Mouse (Mus musculus) ovary, adult 2 months (tissue): ENCODE measurements around the gene Fuom. TPM values are rescaled to one million over a fixed set of nuclear protein-coding genes. Genes with fewer than 3 reads are reported as not detected.

ENCODE experiments used
- polyA plus RNA-seq: library from polyadenylated mRNA; depleted of rRNA; stranded (reverse); fragments of >200 nt; gene quantifications from 2 replicates; pipeline ENCODE4 v1.2.3, GENCODE M21; 2012; rRNA removed

The Fuom gene
- polyA plus RNA-seq, result 71.6 and 73.8 TPM in 2 replicates

DNA sequence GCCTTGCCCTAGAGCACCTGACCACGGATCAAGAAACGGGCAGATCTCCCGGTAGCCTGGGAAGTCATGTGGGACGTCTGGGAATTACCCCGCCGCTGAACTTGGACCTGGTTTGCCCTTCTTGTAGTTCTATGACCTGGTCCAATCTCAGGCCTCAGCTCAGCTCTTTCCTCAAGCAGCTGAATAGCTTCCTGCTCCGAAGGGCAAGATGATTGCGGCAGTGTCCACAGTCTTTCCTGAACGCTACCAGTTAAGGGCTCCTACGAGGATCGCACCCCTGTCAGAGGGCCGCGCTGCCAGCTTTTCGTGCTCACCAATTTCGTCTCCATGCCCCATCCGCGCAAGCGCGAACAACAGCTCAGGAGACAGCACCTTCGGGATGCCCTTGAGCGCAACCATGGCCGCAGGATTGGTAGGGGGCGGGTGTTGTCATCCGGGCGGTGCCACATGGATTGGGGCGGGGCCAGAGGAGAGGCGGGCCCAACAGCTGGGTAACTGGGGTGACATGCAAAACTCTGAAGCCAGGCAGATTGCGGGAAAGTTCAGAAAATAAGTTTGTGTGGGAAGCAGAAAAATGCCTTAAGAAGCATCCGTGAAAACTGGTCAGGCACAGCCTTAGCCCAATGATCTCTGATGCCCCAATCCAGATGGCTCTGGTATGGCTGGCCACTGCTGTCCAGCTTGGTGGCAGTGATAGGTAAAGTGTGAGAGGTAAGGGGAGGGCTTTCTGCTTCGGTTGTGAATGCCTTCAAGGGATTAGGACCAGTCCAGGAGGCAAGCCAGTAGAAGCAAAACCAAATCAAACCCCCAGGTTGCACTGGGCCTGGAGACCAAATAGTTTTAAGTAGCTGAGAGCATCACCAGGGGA is at the start of gene Fuom:
Fuom (minus strand) TSS at position 449 of the 868 bp plus-strand sequence.

DNA sequence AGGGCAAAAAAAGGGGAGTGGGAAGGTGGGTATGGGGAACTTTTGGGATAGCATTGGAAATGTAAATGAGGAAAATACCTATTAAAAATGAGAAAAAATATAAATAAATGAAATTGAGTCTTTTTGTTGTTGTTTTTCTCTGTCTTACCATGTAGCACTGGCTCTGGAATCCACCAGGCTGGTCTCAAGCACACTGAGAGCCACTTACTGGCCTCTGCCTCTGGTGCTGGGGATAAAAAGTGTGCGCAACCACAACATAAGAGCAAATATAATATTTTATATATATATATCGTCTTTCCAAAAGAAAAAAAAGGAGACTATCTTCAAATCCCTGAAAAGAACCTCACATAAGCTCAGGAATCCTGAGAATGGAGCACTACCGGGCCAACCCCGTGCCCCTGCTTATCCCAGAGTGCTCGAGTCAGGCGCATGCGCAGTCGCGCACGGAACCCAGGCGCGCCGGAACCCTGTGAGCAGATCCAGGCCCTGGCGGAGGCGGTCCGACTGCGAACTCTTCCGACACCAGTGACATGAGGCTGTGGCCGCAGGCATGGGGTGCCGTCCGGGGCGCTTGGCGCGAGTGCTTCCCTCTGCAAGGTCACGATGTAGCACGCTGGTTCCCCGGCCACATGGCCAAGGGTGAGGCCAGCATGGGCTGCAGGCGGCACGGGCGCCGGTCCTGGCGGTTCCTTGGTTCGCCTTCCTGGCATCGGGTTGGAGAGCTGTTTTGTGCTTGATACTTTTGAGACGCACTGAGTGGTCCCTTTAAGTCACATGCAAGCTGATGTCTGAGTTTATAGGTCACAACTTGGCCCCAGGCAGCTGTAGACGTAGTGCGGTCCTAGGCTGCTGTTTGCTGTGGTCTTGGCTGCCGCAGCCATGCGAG is 35.1 kb upstream of the Fuom start, which contains the start of gene Mtg1:
Mtg1 (plus strand) TSS at position 430 of the 886 bp plus-strand sequence.

DNA sequence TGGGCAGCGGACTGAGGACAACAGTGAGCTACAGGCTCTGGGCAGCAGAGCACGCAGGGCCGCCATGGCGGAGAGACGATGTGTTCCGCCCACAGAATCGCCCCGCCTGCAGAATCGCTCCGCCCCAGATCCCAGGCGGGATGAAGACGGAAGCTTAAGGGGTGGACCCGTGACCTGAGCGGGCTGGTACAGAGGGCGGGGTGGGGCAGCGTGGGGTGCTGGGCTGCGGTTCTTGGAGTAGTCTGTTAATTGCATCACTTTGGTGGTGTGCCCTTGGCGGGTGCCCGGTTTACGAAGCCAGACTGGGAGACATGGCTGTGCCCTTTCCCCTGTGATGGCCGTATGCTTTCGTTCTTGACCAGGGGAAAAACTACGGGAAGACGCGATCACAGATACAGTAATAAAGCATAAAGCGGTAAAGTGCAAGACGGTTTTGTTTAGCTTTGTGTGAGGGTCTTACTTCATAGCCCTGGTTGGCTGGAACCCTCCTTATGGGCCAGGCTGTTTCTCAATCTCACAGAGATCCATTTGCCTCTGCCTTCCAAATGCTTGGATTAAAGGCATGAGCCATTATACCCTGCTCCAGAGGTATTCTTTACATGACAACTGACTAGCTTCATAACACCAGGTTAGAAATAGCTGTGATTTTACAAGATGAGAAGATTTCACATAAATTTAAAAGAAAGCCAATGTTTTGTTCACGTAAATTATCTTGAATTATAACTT is 14.3 kb upstream of the Fuom start, which contains the start of gene Echs1:
Echs1 (minus strand) TSS at position 148 of the 726 bp plus-strand sequence.

DNA sequence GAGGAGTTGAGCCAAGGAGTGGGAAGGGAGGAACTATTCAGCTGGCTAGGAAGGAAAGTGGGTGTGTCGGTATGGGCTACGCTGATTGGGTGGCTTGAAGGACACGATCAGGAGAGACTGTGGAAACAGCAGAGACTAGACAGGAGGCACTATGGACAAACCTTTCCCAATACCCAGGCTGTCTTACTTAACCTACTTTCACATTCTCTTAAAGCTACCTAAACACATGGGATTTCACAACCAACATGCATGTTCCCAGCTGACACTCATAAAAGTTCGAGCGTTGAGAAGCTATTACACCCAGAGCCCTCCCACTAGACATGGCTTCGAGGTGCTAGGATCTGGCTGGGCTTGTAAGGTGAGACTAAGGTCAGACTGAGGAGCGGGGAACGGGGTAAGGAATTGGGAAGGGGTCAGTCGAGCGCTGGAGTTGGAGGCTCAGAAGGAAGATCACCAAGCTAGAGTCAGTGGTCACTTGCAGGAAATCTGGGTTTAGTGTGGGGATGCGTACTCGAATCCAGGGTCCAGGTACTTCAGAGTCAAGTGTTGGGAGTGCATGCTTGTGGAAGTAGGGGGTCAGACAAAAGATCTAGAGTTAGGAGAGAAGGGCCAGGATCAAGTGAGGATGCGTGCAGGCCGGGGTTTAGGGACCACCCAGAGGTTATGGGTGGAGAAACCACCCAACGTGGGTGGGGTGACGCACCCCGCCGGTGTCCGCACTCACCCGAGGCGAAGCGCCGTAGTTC is 13.5 kb upstream of the Fuom start, which contains the start of gene Paox:
Paox (plus strand) TSS at position 217 of the 746 bp plus-strand sequence.

DNA sequence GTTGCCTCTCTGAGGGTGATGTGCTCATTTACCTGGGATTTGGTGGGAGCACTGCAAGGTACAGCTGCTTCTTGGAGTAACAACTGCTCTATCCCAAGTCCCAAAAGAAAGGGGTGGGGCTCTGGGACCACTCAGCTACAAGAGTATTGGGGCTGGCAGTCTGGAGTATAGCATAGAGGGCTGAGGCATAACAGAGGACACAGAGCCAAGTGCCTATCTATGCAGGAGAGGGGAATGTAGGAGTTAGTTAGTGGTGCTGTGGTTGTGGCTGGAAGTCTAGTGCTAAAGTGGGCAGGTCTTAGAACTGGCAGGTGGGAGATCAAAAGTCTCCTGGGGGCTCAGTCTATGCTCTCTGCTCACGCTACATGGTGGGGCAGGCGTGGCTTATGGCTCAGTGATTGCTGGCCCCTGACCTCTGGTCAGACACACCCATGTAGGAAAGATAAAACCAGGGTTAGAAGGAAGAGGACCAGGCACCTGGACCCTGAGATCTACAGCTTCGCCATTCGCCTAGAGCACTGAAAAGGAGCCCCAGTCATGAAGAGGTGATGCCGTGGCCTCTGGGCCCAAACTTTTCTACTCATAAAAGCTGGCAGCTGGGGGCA is 9.2 kb downstream of the Fuom start, which contains the start of gene Prap1:
Prap1 (plus strand) TSS at position 472 of the 605 bp plus-strand sequence.

DNA sequence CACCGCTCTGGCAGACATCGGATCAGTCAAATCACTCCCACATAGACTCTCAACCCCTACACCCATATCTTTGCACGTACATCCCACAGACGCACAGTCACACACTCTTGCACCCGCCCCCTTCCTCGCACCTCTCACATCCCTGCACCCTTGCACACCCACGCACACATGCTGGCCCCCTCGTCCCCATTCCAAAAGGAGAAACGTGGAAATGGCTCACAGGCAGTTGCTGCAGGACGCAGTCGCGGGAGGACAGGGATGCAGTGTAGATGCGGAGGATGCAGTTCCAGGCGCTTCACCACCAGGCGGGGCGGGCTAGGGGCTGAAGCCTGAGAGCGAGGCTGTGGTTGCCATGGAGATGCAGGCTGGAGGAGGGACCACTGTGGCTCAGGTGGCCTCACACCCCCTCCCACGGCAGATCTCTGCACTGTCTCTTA is 20.0 kb downstream of the Fuom start, which contains the start of gene Caly:
Caly (minus strand) TSS at position 307 of the 437 bp plus-strand sequence.

DNA sequence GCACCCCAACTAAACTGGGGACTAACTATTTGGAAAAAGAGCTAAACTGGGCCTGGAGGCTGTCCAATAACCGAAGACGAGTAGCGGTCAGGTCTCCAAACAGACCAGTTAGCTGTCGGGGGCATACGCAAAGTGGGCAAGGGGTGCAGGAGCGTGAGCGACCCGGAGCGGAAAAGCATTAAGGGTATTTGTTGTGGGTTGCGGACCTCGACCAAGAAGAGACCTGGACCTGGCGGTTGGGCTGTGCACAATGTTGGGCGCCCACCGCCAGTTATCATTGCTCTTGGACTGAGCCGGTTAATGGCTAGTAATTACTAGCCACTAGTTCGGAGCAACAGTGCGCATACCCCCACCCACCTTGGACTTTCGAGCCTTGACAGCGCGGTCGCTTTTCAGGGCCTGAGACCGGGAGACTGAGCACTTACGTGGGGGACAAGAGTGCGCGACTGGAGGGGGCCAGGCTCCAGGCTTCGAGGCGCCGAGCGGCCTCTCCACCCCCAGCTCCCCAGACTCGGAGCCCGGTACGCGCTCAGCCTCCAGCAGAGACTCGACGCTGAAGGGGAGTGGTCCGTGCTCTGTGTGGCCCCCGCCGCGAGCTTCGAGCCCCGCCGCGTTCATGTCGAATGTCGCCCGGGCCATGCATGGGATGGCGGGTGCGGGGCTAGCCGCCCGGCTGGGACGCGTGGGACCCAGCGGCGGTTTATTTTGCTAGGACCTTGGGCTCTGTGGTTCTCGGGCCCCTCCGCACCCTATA is 53.7 kb downstream of the Fuom start, which contains the start of gene Msx3:
Msx3 (minus strand) TSS at position 729 of the 754 bp plus-strand sequence.

Other genes starting within 250 kb of the Fuom start
- 4.9 and 5.7 TPM in 2 replicates for gene Kndc1, start 207.7 kb downstream of the Fuom start, polyA plus RNA-seq
- 1.3 and 1.9 TPM in 2 replicates for gene Utf1, start 158.7 kb downstream of the Fuom start, polyA plus RNA-seq
- 5.4 and 5.9 TPM in 2 replicates for gene 6430531B16Rik, start 123.7 kb downstream of the Fuom start, polyA plus RNA-seq
- 64.5 and 90.2 TPM in 2 replicates for gene Adam8, start 109.9 kb downstream of the Fuom start, polyA plus RNA-seq
- 66.3 and 117 TPM in 2 replicates for gene Zfp511, start 66.0 kb downstream of the Fuom start, polyA plus RNA-seq
- gene Tubgcp2, start 65.8 kb downstream of the Fuom start, polyA plus RNA-seq, result 36.3 and 43.5 TPM in 2 replicates
- 1.1 and 1.6 TPM in 2 replicates for gene Msx3, start 53.4 kb downstream of the Fuom start, polyA plus RNA-seq
- 41.3 and 47.0 TPM in 2 replicates for gene Caly, start 19.9 kb downstream of the Fuom start, polyA plus RNA-seq
- 26.7 and 333 TPM in 2 replicates for gene Prap1, start 9.0 kb downstream of the Fuom start, polyA plus RNA-seq
- 14.5 and 23.8 TPM in 2 replicates for gene Paox, start 13.4 kb upstream of the Fuom start, polyA plus RNA-seq
- gene Echs1, start 14.0 kb upstream of the Fuom start, polyA plus RNA-seq, result 113 and 126 TPM in 2 replicates
- 24.4 and 25.1 TPM in 2 replicates for gene Mtg1, start 35.1 kb upstream of the Fuom start, polyA plus RNA-seq
- gene Sprn, start 52.4 kb upstream of the Fuom start, polyA plus RNA-seq, result 2.7 and 2.9 TPM in 2 replicates
- not detected in 2 replicates for gene Olfr522, start 62.3 kb upstream of the Fuom start, polyA plus RNA-seq
- gene Olfr523, start 70.8 kb upstream of the Fuom start, polyA plus RNA-seq, result not detected in 2 replicates
- gene Olfr524, start 103.5 kb upstream of the Fuom start, polyA plus RNA-seq, result not detected in 2 replicates
- 0.94 and 1.0 TPM in 2 replicates for gene Cd163l1, start 115.8 kb upstream of the Fuom start, polyA plus RNA-seq
- 0.06 TPM in 1 of 2 replicates, not detected in the other for gene 5830411N06Rik, start 144.8 kb upstream of the Fuom start, polyA plus RNA-seq
- gene Olfr525, start 218.4 kb upstream of the Fuom start, polyA plus RNA-seq, result not detected in 2 replicates
- gene Olfr527, start 231.6 kb upstream of the Fuom start, polyA plus RNA-seq, result not detected in 2 replicates